Mouse (Mus musculus): ENCODE results near the gene 1700001J03Rik. TPM values are rescaled to one million over a fixed set of nuclear protein-coding genes. Genes with fewer than 3 reads are reported as not detected.
A peak's percentile ranks its signal among the peaks of the same experiment; 100 is the strongest.
"Not testable (repeated sequence)": the region's sequence is repeated elsewhere in the genome, so short reads cannot be mapped to it uniquely, and the experiment has no call there.

Gene 1700001J03Rik
- not detected in 2 replicates for polyA plus RNA-seq (2015; fragmentation: Nextera tagmentation; extraction: Ambion mirVana)

DNA sequence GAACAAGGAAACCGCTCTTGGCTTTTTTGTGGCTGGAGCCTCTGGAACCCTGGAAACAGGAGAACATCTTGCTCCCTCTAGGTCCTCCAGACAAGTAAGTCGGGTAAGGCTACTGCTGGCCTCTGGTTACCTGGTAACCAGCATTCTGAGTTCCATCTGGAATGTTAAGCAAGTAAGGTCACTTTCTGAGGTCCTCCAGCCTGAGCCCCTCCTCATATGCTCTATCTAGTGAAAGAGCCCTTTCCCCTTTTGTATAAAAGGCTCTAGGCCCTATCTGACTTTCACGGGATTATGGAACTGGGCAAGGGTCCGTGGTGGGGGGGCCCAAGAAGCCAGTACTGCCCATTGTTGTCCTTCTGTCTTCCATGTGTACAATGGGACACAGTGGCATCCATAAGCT is at the start of gene 1700001J03Rik:
TSS of gene 1700001J03Rik (minus strand) at position 101 of the 400 bp plus-strand sequence.
- not testable (repeated sequence) for ATAC-seq

DNA sequence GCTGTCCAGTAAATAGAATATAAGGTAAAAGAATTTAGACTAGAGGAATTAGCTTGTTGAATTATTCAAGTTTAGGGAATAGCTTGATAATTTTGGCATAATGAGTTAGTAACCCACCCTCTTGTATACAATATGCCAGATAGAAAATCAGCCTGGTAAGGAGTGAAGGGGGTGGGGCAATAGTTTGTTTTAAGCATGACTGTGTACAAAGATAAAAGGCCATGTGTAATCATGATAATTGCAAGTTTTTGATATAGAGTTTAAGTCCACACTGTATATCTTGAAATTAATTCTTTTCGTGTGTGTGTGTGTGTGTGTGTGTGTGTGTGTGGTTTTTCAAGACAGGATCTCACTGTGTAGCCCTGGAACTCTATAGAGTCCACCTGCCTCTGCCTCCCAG is 49.2 kb upstream of the 1700001J03Rik start:
- ATAC-seq = no peak
- H3K27ac ChIP-seq (ENCODE audit: low read length) = no peak overlapping the region
- H3K36me3 ChIP-seq (ENCODE audit: control insufficient read depth, insufficient read depth, low read length) = no peaks in the 10 kb centered on the region
- H3K4me3 ChIP-seq (ENCODE audit: low read length) = no peak overlapping the region
- no peaks in the 10 kb centered on the region for H3K9me3 ChIP-seq (ENCODE audit: control insufficient read depth, low read length)
- H3K4me2 ChIP-seq (ENCODE audit: low read depth, low read length) = no peak overlapping the region
- H3K4me1 ChIP-seq (ENCODE audit: control insufficient read depth, insufficient read depth, low read length) = peaks cover 21% of the 10 kb centered on the region
- H3K9ac ChIP-seq (ENCODE audit: low read depth, low read length) = no peak overlapping the region
- 63% methylated on average over 1 of the region's 1 CpGs for WGBS
- no peaks in the 10 kb centered on the region for H3K27me3 ChIP-seq (replicated peaks; ENCODE audit: control insufficient read depth, insufficient read depth, low read length)

More for the DNA sequence above, at the start of gene 1700001J03Rik:
- H3K4me3 ChIP-seq (ENCODE audit: low read length); H3K27me3 ChIP-seq (replicated peaks; ENCODE audit: control insufficient read depth, insufficient read depth, low read length); H3K9me3 ChIP-seq (ENCODE audit: control insufficient read depth, low read length); H3K36me3 ChIP-seq (ENCODE audit: control insufficient read depth, insufficient read depth, low read length); H3K9ac ChIP-seq (ENCODE audit: low read depth, low read length); H3K27ac ChIP-seq (ENCODE audit: low read length); H3K4me1 ChIP-seq (ENCODE audit: control insufficient read depth, insufficient read depth, low read length); H3K4me2 ChIP-seq (ENCODE audit: low read depth, low read length): not testable (repeated sequence)
- 86% methylated on average over 4 of the region's 4 CpGs for WGBS

DNA sequence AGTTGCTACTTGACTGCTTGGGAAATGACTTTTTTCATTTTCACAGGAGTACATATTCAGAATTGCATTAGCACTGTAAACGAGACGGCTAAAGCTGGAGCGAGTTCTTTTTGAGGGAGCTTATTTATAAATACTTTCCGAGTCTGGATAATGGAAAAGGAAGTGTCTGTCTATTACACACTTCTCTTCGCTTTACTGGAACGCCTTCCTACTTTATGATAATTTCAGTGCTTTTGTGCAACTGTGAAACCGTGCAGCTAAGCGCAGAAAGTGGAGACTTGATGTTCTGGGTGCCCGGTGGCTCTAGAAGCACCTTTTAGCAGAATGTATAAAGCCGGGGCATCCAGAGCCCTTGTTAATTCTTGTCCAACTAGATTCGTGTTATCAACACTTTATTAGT is 47.7 kb upstream of the 1700001J03Rik start:
- Histone ChIP-seq H3K36me3 (ENCODE audit: control insufficient read depth, insufficient read depth, low read length) (no peaks in the 10 kb centered on the region), H3K9ac (ENCODE audit: low read depth, low read length) (peak overlapping the region; percentile 36; the same call in 1 of the 2 replicates), H3K4me3 (ENCODE audit: low read length) (peak overlapping the region; percentile 69), H3K27me3 (replicated peaks; ENCODE audit: control insufficient read depth, insufficient read depth, low read length) (no peaks in the 10 kb centered on the region), H3K27ac (ENCODE audit: low read length) (no peak overlapping the region), H3K9me3 (ENCODE audit: control insufficient read depth, low read length) (no peaks in the 10 kb centered on the region), H3K4me2 (ENCODE audit: low read depth, low read length) (peak overlapping the region; percentile 68), H3K4me1 (ENCODE audit: control insufficient read depth, insufficient read depth, low read length) (peaks cover 8% of the 10 kb centered on the region)
- WGBS = 41% methylated on average over 11 of the region's 11 CpGs
- ATAC-seq = no peak

DNA sequence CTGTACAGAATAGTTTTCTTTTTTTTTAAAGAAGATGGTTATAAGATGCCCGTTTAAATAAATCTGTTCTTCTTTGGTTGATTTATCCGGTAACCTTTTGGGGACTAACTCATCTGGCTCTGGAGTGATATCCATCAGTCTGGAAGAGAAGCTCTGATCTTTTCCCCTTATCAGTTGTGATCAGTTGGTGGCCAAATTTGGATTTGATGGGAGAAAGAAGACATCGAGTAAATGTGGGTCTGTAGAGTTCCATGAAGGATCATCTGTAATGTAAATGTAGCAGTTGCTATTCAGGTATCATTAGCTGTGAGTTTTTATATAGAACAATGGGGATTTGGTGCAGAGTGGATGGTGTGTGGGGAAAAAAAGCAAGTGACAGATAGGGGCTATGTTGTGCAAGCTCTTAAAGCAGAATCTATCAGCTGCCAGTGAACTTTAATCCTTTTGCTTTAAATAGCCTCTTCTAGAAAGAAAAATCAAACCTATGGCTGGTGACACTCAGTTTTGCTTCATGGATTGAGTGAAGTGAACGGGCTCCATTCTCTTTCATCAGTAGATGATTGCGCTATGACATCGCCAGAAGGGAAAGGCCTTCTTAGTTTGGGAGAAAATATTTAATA is 47.1 kb upstream of the 1700001J03Rik start:
- H3K9me3 ChIP-seq (ENCODE audit: control insufficient read depth, low read length) = no peaks in the 10 kb centered on the region
- H3K36me3 ChIP-seq (ENCODE audit: control insufficient read depth, insufficient read depth, low read length) = no peaks in the 10 kb centered on the region
- peak overlapping the region; percentile 82 for H3K9ac ChIP-seq (ENCODE audit: low read depth, low read length)
- peak overlapping the region; percentile 99 for H3K27ac ChIP-seq (ENCODE audit: low read length)
- peak overlapping the region; percentile 68 for H3K4me2 ChIP-seq (ENCODE audit: low read depth, low read length)
- H3K27me3 ChIP-seq (replicated peaks; ENCODE audit: control insufficient read depth, insufficient read depth, low read length) = no peaks in the 10 kb centered on the region
- ATAC-seq = no peak
- WGBS = 30% methylated on average over 6 of the region's 6 CpGs
- peak overlapping the region; percentile 69 for H3K4me3 ChIP-seq (ENCODE audit: low read length)
- peaks cover 8% of the 10 kb centered on the region for H3K4me1 ChIP-seq (ENCODE audit: control insufficient read depth, insufficient read depth, low read length)

DNA sequence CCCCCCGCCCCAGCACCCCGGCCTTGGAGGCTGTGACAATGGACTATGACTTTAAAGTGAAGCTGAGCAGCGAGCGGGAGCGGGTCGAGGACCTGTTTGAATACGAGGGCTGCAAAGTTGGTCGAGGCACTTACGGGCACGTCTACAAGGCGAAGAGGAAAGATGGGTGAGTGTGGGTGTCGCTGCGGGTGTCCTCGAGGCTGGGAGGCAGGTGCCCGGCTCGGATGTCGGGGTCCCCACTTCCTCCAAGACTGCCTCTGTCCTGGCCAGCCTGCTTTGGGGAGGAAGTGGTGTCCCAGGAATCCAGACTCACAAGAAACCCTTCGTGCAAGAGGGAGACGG is 46.5 kb upstream of the 1700001J03Rik start:
- ATAC-seq = peak; percentile 43

DNA sequence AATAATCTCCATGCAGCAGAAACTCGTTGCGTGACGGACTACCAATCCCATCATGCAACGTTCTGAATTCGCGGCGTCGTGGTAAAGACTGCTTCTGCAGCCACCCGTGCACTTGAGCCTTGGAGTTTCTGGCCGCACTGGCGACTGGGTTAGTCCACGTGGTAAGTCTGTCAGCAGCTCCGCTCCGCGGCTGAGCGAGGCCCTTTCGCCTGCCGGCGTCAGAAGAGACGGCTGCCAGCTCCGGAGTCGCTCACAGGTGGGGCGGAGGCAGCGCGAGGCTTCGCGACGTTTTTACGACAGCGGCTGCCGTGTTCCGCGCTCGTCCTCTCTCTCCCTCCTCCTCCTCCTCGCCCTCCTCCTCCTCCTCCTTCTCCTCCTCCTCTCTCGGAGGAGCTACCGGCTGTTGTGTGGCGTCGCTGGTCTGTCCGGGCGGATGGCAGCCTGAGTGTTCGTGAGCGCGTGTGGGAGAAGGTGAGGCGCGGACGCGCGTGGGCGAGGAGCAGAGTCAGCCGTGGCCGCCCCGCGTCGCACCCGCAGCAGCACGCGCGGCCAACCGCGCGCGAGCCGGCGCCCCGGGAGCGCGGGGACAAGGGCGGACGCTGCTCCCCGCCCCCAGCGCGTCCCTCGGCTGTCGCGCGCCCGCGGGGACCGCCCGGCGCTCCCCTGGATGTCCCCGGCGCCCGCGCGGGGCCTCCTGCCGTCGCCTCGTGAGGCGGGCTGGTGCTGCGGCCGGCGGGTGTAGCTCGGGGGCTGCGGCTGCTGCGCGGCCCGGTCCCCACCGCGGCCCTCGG is 46.0 kb upstream of the 1700001J03Rik start, which contains the start of gene Cdk8:
TSS of gene Cdk8 (plus strand) at position 367 of the 791 bp plus-strand sequence.
- Histone ChIP-seq H3K4me3 (ENCODE audit: low read length) (peak within 1 kb of the TSS; percentile 69), H3K9ac (ENCODE audit: low read depth, low read length) (peak within 1 kb of the TSS; percentile 82), H3K4me2 (ENCODE audit: low read depth, low read length) (peak within 1 kb of the TSS; percentile 68), H3K27me3 (replicated peaks; ENCODE audit: control insufficient read depth, insufficient read depth, low read length) (no peaks in the 10 kb centered on the region), H3K9me3 (ENCODE audit: control insufficient read depth, low read length) (no peaks in the 10 kb centered on the region), H3K36me3 (ENCODE audit: control insufficient read depth, insufficient read depth, low read length) (no peaks in the 10 kb centered on the region), H3K4me1 (ENCODE audit: control insufficient read depth, insufficient read depth, low read length) (peaks cover 7% of the 10 kb centered on the region), H3K27ac (ENCODE audit: low read length) (peak within 1 kb of the TSS; percentile 99)
- WGBS = under 1% methylated on average over 81 of the region's 102 CpGs
- ATAC-seq = peak; percentile 92

More for the DNA sequence above, 46.5 kb upstream of the 1700001J03Rik start:
- WGBS = 0% methylated on average over 19 of the region's 19 CpGs
- H3K9ac ChIP-seq (ENCODE audit: low read depth, low read length) = peak overlapping the region; percentile 82
- peaks cover 8% of the 10 kb centered on the region for H3K4me1 ChIP-seq (ENCODE audit: control insufficient read depth, insufficient read depth, low read length)
- peak overlapping the region; percentile 68 for H3K4me2 ChIP-seq (ENCODE audit: low read depth, low read length)
- peak overlapping the region; percentile 69 for H3K4me3 ChIP-seq (ENCODE audit: low read length)
- no peaks in the 10 kb centered on the region for H3K27me3 ChIP-seq (replicated peaks; ENCODE audit: control insufficient read depth, insufficient read depth, low read length)
- H3K36me3 ChIP-seq (ENCODE audit: control insufficient read depth, insufficient read depth, low read length) = no peaks in the 10 kb centered on the region
- no peaks in the 10 kb centered on the region for H3K9me3 ChIP-seq (ENCODE audit: control insufficient read depth, low read length)
- peak overlapping the region; percentile 99 for H3K27ac ChIP-seq (ENCODE audit: low read length)

DNA sequence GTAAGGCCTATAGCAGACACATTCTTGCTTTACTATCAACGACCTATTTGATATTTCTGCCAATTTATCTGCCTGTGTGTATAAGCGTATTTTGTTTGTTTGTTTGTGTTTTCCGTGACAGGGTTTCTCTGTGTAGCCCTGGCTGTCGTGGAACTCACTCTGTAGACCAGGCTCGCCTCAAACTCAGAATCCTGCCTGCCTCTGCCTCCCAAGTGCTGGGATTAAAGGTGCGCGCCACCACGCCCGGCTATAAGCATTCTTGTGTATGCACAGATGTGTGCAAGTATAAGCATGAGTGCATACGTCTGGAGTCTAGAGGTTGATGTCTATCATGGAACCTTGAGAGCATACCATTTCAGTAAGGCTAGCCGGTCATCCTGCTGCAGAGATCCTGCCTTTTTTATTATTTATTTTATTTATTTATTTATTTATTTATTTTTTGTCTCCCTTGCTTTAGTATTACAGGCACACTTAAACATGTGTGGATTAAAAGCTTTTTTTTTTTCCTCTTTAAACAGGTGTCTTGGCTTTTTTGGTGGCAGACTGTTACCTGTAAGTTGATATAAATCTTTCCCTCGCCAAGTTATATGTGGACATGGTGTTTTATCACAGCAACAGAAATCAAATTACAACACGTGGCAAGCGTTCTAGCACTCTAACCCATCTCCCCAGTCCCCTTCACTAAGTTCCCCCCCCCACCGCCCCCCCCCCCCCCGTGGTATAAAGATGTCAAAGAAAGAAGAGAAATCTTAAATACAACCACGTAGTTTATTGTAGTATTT is 45.0 kb upstream of the 1700001J03Rik start:
- ATAC-seq = no peak
- H3K4me3 ChIP-seq (ENCODE audit: low read length) = peak overlapping the region; percentile 69
- H3K27me3 ChIP-seq (replicated peaks; ENCODE audit: control insufficient read depth, insufficient read depth, low read length) = no peaks in the 10 kb centered on the region
- H3K9me3 ChIP-seq (ENCODE audit: control insufficient read depth, low read length) = no peaks in the 10 kb centered on the region
- H3K4me1 ChIP-seq (ENCODE audit: control insufficient read depth, insufficient read depth, low read length) = peaks cover 5% of the 10 kb centered on the region; the same call in 1 of the 2 replicates
- no peaks in the 10 kb centered on the region for H3K36me3 ChIP-seq (ENCODE audit: control insufficient read depth, insufficient read depth, low read length)
- peak overlapping the region; percentile 52 for H3K4me2 ChIP-seq (ENCODE audit: low read depth, low read length)
- 53% methylated on average over 17 of the region's 17 CpGs for WGBS
- peak overlapping the region; percentile 99 for H3K27ac ChIP-seq (ENCODE audit: low read length)
- peak overlapping the region; percentile 82 for H3K9ac ChIP-seq (ENCODE audit: low read depth, low read length)

DNA sequence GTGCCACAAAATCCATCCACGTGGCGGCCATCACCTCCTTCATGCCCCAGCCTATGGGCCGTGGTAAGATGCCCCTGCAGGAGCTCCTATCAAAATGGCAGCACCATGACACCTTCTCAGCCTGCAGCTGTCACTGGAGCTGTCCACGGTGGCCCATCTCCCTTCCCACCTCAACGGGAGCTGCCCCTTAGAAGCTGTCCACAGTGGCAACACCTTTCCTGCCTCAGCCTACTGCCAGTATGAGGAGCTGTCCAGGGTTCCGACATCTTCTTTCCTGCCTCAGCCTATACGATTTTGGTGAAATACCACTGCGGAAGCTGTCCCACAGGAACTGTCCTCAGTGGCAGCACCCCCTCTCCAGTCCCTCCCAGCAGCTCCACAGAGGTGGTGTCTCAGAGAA is 42.4 kb upstream of the 1700001J03Rik start:
- no peaks in the 10 kb centered on the region for H3K9me3 ChIP-seq (ENCODE audit: control insufficient read depth, low read length)
- H3K4me1 ChIP-seq (ENCODE audit: control insufficient read depth, insufficient read depth, low read length) = 0 out of 2 replicates have a peak, but pooled peaks cover 3% of the 10 kb centered on the region
- H3K36me3 ChIP-seq (ENCODE audit: control insufficient read depth, insufficient read depth, low read length) = no peaks in the 10 kb centered on the region
- WGBS = 83% methylated on average over 8 of the region's 8 CpGs
- H3K9ac ChIP-seq (ENCODE audit: low read depth, low read length) = no peak overlapping the region
- no peak overlapping the region for H3K4me3 ChIP-seq (ENCODE audit: low read length)
- no peak overlapping the region for H3K4me2 ChIP-seq (ENCODE audit: low read depth, low read length)
- no peak overlapping the region for H3K27ac ChIP-seq (ENCODE audit: low read length)
- no peaks in the 10 kb centered on the region for H3K27me3 ChIP-seq (replicated peaks; ENCODE audit: control insufficient read depth, insufficient read depth, low read length)
- no peak for ATAC-seq

DNA sequence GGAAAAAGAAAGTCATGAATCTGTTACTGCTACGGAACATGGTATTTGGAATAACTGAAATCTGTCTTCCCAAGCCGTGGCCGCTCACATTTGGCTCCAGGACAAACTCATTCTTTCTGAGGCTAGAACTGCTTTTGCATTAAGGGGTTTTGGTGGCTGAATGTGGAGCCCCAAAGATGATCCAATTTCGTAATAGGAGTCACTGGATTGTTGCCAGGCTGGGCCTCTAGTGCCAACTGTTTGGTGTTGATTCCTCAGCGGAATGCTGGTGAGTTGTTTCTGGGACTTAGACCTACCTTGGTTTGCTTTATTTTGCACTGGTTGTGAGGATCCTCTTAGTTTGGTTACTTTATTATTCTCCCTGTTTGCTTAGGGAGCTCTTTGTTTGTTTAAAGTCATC is 38.7 kb upstream of the 1700001J03Rik start:
- Histone ChIP-seq H3K4me1 (ENCODE audit: control insufficient read depth, insufficient read depth, low read length) (peaks cover 9% of the 10 kb centered on the region), H3K9ac (ENCODE audit: low read depth, low read length) (no peak overlapping the region), H3K36me3 (ENCODE audit: control insufficient read depth, insufficient read depth, low read length) (no peaks in the 10 kb centered on the region), H3K9me3 (ENCODE audit: control insufficient read depth, low read length) (no peaks in the 10 kb centered on the region), H3K4me2 (ENCODE audit: low read depth, low read length) (no peak overlapping the region), H3K27ac (ENCODE audit: low read length) (no peak overlapping the region), H3K4me3 (ENCODE audit: low read length) (no peak overlapping the region), H3K27me3 (replicated peaks; ENCODE audit: control insufficient read depth, insufficient read depth, low read length) (no peaks in the 10 kb centered on the region)
- no peak for ATAC-seq
- WGBS = 79% methylated on average over 5 of the region's 5 CpGs

Data from intestine, embryonic 16.5 days (tissue).